Mouse (Mus musculus) cerebellum, adult 18-20 months (tissue): ENCODE data around the gene Olfr1176.

ENCODE experiments used
- DNase-seq, 2 experiments: peaks; one replicate each; pipeline ENCODE4 v3.0.0; 2021

Olfr1176 gene

GRCm38 (mm10) chr2:88336421-88336820 is at the start of gene Olfr1176:
Olfr1176 (plus strand) TSS chr2:88336721.
- DNase-seq, result no peak

- DNase-seq, result no peak
Observed at GRCm38 (mm10) chr2:88315035-88315434, 21.5 kb upstream of the Olfr1176 start, which contains the start of gene Olfr1174-ps. Olfr1174-ps (minus strand) TSS chr2:88315135.

DNA sequence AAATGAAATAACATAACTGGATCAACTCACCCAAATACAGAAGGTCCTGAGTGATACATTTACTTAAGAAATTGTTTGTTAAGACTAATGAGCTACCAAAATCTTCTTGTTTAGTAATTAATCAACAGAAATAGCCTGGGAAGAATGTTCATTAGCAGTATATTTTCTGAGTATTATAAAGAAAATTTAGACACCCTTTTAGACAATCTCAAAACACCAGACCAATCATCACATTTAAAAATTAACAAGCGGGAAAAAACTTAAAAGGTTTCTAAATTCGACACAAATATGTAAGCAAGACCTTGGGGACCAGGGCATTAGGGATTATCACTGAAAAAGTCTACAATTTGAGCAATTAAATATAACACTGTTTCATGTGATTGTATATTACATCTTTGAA is 9.4 kb upstream of the Olfr1176 start, which contains the start of gene Olfr1175-ps:
TSS of gene Olfr1175-ps (minus strand) at position 101 of the 400 bp plus-strand sequence.
- no peak for DNase-seq

- DNase-seq, result no peak
Observed at GRCm38 (mm10) chr2:88346392-88346791, 9.9 kb downstream of the Olfr1176 start, which contains the start of gene Olfr1177-ps. Olfr1177-ps (minus strand) TSS chr2:88346492.

- DNase-seq, result no peak
Observed at GRCm38 (mm10) chr2:88356304-88356703, 19.8 kb downstream of the Olfr1176 start.

DNA sequence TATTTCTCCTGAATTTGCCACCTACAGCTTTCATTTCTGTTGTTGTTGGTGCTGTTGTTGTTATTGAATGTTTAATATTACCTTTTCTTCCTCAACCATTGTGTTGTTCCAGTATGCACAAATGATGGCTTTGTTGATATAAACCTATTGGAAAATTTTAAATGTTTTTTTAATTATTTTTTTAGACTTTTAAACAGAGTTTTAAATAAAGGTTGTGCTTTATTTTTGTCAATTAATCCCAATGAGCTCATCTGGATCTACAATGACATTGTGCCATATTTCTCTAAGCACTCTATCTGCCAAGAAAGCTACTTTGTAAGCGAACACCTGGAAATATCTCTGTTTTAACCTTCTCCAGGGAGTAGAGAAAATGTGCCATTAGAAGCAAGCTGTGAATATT is 50.2 kb downstream of the Olfr1176 start, which contains the start of gene Olfr1178:
TSS of gene Olfr1178 (plus strand) at position 301 of the 400 bp plus-strand sequence.
- DNase-seq, result no peak
